Mouse (Mus musculus) midbrain, embryonic 12.5 days (tissue): ENCODE measurements around the gene Irf3. TPM values are rescaled to one million over a fixed set of nuclear protein-coding genes. Genes with fewer than 3 reads are reported as not detected.

Source experiments
- ATAC-seq: fragments of 200-750 bp; cut with Nextera tagmentation; 2 replicates; pipeline ENCODE4 v1.8.0; 2017; ENCODE audit warnings: low read depth, moderate TSS enrichment, moderate library complexity; ENCODE audit not compliant: low FRiP score
- H3K27ac ChIP-seq: fragments of 300-500 bp; sonication (generic); replicated peaks from 2 replicates; pipeline ENCODE4 v1.5.1; 2016; ENCODE audit warnings: mild to moderate bottlenecking
- H3K27me3 ChIP-seq: fragments of 300-500 bp; sonication (generic); 2 replicates; pipeline ENCODE4 v1.6.1; 2016; ENCODE audit warnings: mild to moderate bottlenecking
- H3K36me3 ChIP-seq: fragments of 300-500 bp; sonication (generic); 2 replicates; pipeline ENCODE4 v1.6.1; 2016
- H3K4me1 ChIP-seq: fragments of 300-500 bp; sonication (generic); 2 replicates; pipeline ENCODE4 v1.6.1; 2016
- H3K4me2 ChIP-seq: fragments of 300-500 bp; sonication (generic); replicated peaks from 2 replicates; pipeline ENCODE4 v1.6.1; 2016; ENCODE audit warnings: mild to moderate bottlenecking, moderate library complexity
- H3K4me3 ChIP-seq: fragments of 300-500 bp; sonication (generic); 2 replicates; pipeline ENCODE4 v1.5.1; 2016; ENCODE audit warnings: mild to moderate bottlenecking
- H3K9ac ChIP-seq: fragments of 300-500 bp; sonication (generic); replicated peaks from 2 replicates; pipeline ENCODE4 v1.6.1; 2016; ENCODE audit warnings: mild to moderate bottlenecking, moderate library complexity
- H3K9me3 ChIP-seq: fragments of 300-500 bp; sonication (generic); 2 replicates; pipeline ENCODE4 v1.6.1; 2016; ENCODE audit warnings: mild to moderate bottlenecking
- WGBS: fragments of 180-500 bp; shearing (Covaris S2); methylation state at CpG from one replicate; pipeline ENCODE4 v1.1.7; 2016; 5-methylcytosine and 5-hydroxymethylcytosine counted together
- polyA plus RNA-seq: library from polyadenylated mRNA; unstranded; fragments of >200 nt; fragmentation: Nextera tagmentation; extraction: Ambion mirVana; gene quantifications from 2 replicates; pipeline ENCODE4 v1.2.1, GENCODE M21; 2016

Irf3 gene
- polyA plus RNA-seq, 1 experiment from 2014 or later: 70.6 TPM

- H3K4me2 ChIP-seq: no peak overlapping the region
- H3K27me3 ChIP-seq: no peaks in the 10 kb centered on the region
- no peak for ATAC-seq
- no peak overlapping the region for H3K4me3 ChIP-seq
- WGBS: 90% methylated on average over 10 of the region's 10 CpGs
- H3K9ac ChIP-seq: no peak overlapping the region
- no peaks in the 10 kb centered on the region for H3K9me3 ChIP-seq
- H3K4me1 ChIP-seq: no peaks in the 10 kb centered on the region
- peaks cover 57% of the 10 kb centered on the region for H3K36me3 ChIP-seq
- no peak overlapping the region for H3K27ac ChIP-seq
Observed at GRCm38 (mm10) chr7:44959874-44960511, 37.5 kb upstream of the Irf3 start.

GRCm38 (mm10) chr7:44960512-44960910, 36.9 kb upstream of the Irf3 start:
- 91% methylated on average over 13 of the region's 13 CpGs for WGBS
- Histone ChIP-seq H3K27me3 (no peaks in the 10 kb centered on the region), H3K4me2 (no peak overlapping the region), H3K4me3 (no peak overlapping the region), H3K36me3 (peaks cover 62% of the 10 kb centered on the region), H3K4me1 (no peaks in the 10 kb centered on the region), H3K9ac (no peak overlapping the region), H3K9me3 (no peaks in the 10 kb centered on the region), H3K27ac (no peak overlapping the region)
- ATAC-seq: no peak

GRCm38 (mm10) chr7:44962337-44962736, 35.1 kb upstream of the Irf3 start:
- 81% methylated on average over 8 of the region's 8 CpGs for WGBS
- Histone ChIP-seq H3K27ac (no peak overlapping the region), H3K9ac (no peak overlapping the region), H3K36me3 (peaks cover 76% of the 10 kb centered on the region), H3K4me3 (no peak overlapping the region), H3K27me3 (no peaks in the 10 kb centered on the region), H3K4me2 (no peak overlapping the region), H3K9me3 (no peaks in the 10 kb centered on the region), H3K4me1 (no peaks in the 10 kb centered on the region)
- ATAC-seq: no peak

- no peak for ATAC-seq
- Histone ChIP-seq H3K27me3 (no peaks in the 10 kb centered on the region), H3K36me3 (peaks cover 78% of the 10 kb centered on the region), H3K4me3 (no peak overlapping the region), H3K9me3 (no peaks in the 10 kb centered on the region), H3K4me1 (no peaks in the 10 kb centered on the region), H3K4me2 (no peak overlapping the region), H3K27ac (no peak overlapping the region), H3K9ac (no peak overlapping the region)
- 90% methylated on average over 5 of the region's 5 CpGs for WGBS
Observed at GRCm38 (mm10) chr7:44962831-44963230, 34.6 kb upstream of the Irf3 start.

GRCm38 (mm10) chr7:44964990-44965389, 32.5 kb upstream of the Irf3 start:
- WGBS: 93% methylated on average over 11 of the region's 13 CpGs
- Histone ChIP-seq H3K27ac (no peak overlapping the region), H3K9me3 (no peaks in the 10 kb centered on the region)

GRCm38 (mm10) chr7:44965975-44966374, 31.5 kb upstream of the Irf3 start:
- Histone ChIP-seq H3K4me2 (no peak overlapping the region), H3K36me3 (peaks cover 62% of the 10 kb centered on the region), H3K9me3 (no peaks in the 10 kb centered on the region), H3K27ac (no peak overlapping the region), H3K27me3 (no peaks in the 10 kb centered on the region), H3K4me1 (peaks cover 2% of the 10 kb centered on the region), H3K4me3 (no peak overlapping the region), H3K9ac (no peak overlapping the region)
- WGBS: 84% methylated on average over 7 of the region's 7 CpGs
- no peak for ATAC-seq

More at GRCm38 (mm10) chr7:44964990-44965389, 32.5 kb upstream of the Irf3 start:
- no peaks in the 10 kb centered on the region for H3K27me3 ChIP-seq
- ATAC-seq: no peak
- H3K36me3 ChIP-seq: peaks cover 68% of the 10 kb centered on the region
- H3K9ac ChIP-seq: no peak overlapping the region
- H3K4me2 ChIP-seq: no peak overlapping the region
- H3K4me1 ChIP-seq: no peaks in the 10 kb centered on the region
- H3K4me3 ChIP-seq: no peak overlapping the region

GRCm38 (mm10) chr7:44966638-44967037, 30.8 kb upstream of the Irf3 start:
- WGBS: 77% methylated on average over 15 of the region's 15 CpGs
- Histone ChIP-seq H3K9ac (no peak overlapping the region), H3K27me3 (no peaks in the 10 kb centered on the region), H3K4me2 (no peak overlapping the region), H3K27ac (no peak overlapping the region), H3K36me3 (peaks cover 56% of the 10 kb centered on the region), H3K4me3 (no peak overlapping the region), H3K9me3 (no peaks in the 10 kb centered on the region), H3K4me1 (peaks cover 9% of the 10 kb centered on the region)
- ATAC-seq: no peak

- peak overlapping the region; percentile 48 for H3K9ac ChIP-seq
- H3K27ac ChIP-seq: peak overlapping the region; percentile 83
- under 1% methylated on average over 36 of the region's 36 CpGs for WGBS
- no peaks in the 10 kb centered on the region for H3K9me3 ChIP-seq
- H3K4me1 ChIP-seq: peaks cover 34% of the 10 kb centered on the region
- no peaks in the 10 kb centered on the region for H3K27me3 ChIP-seq
- peak overlapping the region; percentile 56 for H3K4me3 ChIP-seq
- H3K36me3 ChIP-seq: peaks cover 27% of the 10 kb centered on the region
- peak overlapping the region; percentile 68 for H3K4me2 ChIP-seq
- peak; percentile 95 for ATAC-seq
Observed at GRCm38 (mm10) chr7:44970231-44970691, 27.2 kb upstream of the Irf3 start.

- Histone ChIP-seq H3K4me2 (peak overlapping the region; percentile 68), H3K4me1 (peaks cover 36% of the 10 kb centered on the region), H3K27me3 (no peaks in the 10 kb centered on the region), H3K36me3 (peaks cover 26% of the 10 kb centered on the region), H3K4me3 (peak overlapping the region; percentile 56), H3K27ac (peak overlapping the region; percentile 83), H3K9me3 (no peaks in the 10 kb centered on the region), H3K9ac (peak overlapping the region; percentile 48)
- ATAC-seq: no peak
- WGBS: 71% methylated on average over 7 of the region's 7 CpGs
Observed at GRCm38 (mm10) chr7:44971142-44971541, 26.3 kb upstream of the Irf3 start.

GRCm38 (mm10) chr7:44973415-44974130, 23.9 kb upstream of the Irf3 start:
- Histone ChIP-seq H3K4me2 (peak overlapping the region; percentile 82), H3K9me3 (no peaks in the 10 kb centered on the region), H3K27ac (peak overlapping the region; percentile 95), H3K9ac (peak overlapping the region; percentile 66), H3K4me1 (peaks cover 36% of the 10 kb centered on the region), H3K36me3 (peaks cover 35% of the 10 kb centered on the region), H3K27me3 (no peaks in the 10 kb centered on the region), H3K4me3 (peak overlapping the region; percentile 51)
- WGBS: 33% methylated on average over 14 of the region's 14 CpGs
- ATAC-seq: no peak

- Histone ChIP-seq H3K27me3 (no peaks in the 10 kb centered on the region), H3K4me1 (peaks cover 36% of the 10 kb centered on the region), H3K9ac (peak within 1 kb of the TSS; percentile 66), H3K27ac (peak within 1 kb of the TSS; percentile 95), H3K4me2 (peak within 1 kb of the TSS; percentile 82), H3K36me3 (peaks cover 45% of the 10 kb centered on the region), H3K9me3 (no peaks in the 10 kb centered on the region), H3K4me3 (peak within 1 kb of the TSS; percentile 51)
- WGBS: 2% methylated on average over 22 of the region's 22 CpGs
- peak; percentile 48 for ATAC-seq
Observed at GRCm38 (mm10) chr7:44974383-44975116, 22.9 kb upstream of the Irf3 start, which contains the start of gene Cpt1c. Gene Cpt1c, minus strand, starts transcription at chr7:44974851.

GRCm38 (mm10) chr7:44975117-44975419, 22.4 kb upstream of the Irf3 start:
- no peaks in the 10 kb centered on the region for H3K9me3 ChIP-seq
- H3K27me3 ChIP-seq: no peaks in the 10 kb centered on the region
- peak overlapping the region; percentile 28 for H3K9ac ChIP-seq
- H3K27ac ChIP-seq: peak overlapping the region; percentile 95
- 20% methylated on average over 6 of the region's 6 CpGs for WGBS
- no peak for ATAC-seq
- H3K4me1 ChIP-seq: peaks cover 36% of the 10 kb centered on the region
- H3K36me3 ChIP-seq: peaks cover 50% of the 10 kb centered on the region
- peak overlapping the region; percentile 82 for H3K4me2 ChIP-seq
- peak overlapping the region; percentile 10; the same call in 1 of the 2 replicates for H3K4me3 ChIP-seq
